Mouse (Mus musculus): ENCODE results near the gene Zbtb42.
A peak's percentile ranks its signal among the peaks of the same experiment; 100 is the strongest.

Zbtb42 gene

GRCm38 (mm10) chr12:112661851-112662250 is 16.8 kb upstream of the Zbtb42 start:
- no peak for DNase-seq

- no peak for DNase-seq
Measured at GRCm38 (mm10) chr12:112663303-112663702, 15.3 kb upstream of the Zbtb42 start.

- no peak for DNase-seq
Measured at GRCm38 (mm10) chr12:112663716-112664115, 14.9 kb upstream of the Zbtb42 start.

- no peak for DNase-seq
Measured at GRCm38 (mm10) chr12:112664124-112664523, 14.5 kb upstream of the Zbtb42 start.

GRCm38 (mm10) chr12:112664656-112665055 is 14.0 kb upstream of the Zbtb42 start:
- no peak for DNase-seq

DNA sequence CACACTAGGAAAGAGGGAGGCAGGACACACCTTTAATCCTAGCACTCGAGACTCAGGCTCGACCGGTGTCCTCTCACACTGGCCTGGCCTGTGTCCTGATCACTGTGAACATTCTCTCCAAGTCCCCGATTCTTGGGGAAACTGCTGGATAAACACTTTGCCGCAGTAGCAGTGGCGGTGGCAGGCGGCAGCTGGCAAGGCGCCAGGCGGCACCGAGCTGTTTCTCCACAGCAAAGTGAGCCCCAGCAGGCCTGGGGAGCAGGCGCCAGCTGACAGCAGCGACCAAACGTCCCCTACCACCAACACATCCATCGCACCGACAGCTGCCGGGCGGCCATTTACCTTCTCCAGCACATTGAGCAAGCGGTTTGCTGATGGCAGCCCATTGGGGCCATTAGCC is 13.2 kb upstream of the Zbtb42 start:
- DNase-seq: peak; percentile 57 to 65

DNA sequence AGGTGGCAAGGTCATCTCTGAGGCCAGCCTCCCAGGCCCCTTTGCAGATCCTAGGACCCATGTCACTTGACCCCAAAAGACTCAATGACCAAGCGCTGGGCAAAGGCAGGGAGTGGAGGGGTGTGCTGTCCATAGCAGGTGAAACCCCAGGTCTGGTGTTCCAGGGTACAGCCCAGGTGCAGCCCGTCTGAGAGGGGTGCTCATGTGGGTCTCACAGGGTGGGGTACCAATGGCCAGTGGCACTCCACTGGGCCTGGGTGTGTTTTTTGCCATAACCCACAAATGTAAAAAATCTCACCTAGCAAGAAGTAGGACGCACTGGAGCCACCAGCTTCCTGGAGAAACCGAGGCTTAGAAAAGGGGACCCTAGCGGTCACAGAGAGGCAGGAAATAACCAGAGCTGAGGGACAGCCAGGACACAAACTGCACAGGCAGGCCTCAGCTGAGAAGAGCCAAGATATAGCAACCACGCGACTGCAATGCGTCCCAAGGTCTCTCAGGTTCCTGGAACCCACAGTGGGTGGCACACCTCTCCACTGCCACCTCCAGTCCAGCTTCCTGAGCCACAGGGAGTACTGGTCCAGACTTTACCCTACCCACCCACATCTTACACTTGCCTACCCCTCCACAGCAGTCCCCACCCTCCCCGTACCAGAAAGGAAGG is 12.6 kb upstream of the Zbtb42 start:
- DNase-seq: no peak

GRCm38 (mm10) chr12:112667619-112668297 is 10.9 kb upstream of the Zbtb42 start:
- DNase-seq: no peak

GRCm38 (mm10) chr12:112670718-112671393 is 7.8 kb upstream of the Zbtb42 start:
- DNase-seq: no peak

- DNase-seq: no peak
Measured at GRCm38 (mm10) chr12:112671891-112672290, 6.7 kb upstream of the Zbtb42 start.

DNA sequence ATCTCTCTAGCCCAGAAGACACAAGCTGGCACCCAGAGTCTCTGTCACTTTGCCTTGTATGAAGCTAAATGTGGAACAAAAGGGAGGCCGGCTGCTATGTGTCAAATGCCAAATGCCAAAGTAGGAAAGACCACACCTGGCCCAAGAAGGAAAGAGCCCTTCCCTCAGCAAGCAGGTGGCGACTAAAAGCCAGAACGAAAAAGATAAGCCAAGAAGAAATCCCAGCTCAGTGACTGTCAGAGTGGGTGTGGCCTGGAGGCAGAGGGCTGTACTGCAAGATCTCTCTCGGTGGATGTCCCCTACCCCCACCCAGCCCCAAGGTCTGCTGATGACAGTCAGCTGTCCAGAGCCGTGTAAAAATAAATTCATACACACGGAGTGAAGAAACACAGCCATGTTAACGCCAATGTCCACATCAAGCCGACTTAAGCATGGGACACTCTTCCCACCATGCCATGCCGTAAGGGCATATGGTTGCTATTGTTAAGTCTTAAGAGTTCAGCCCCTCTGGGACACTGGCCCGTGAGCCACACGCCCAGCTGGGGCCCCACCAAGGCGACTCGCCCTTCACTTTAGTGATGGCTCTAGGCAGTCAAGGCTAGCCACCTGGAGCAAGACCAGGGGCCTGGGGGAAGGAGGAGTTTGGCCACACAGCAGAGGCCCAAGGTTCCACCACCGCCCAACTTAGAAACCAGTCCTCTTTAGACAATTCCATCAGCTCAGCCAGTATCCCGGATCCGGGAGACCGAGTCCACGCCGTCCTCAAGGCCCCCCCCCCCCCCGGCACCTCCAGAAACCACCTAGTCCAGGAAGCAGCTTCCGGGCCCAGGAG is 5.7 kb upstream of the Zbtb42 start:
- no peak for DNase-seq

DNA sequence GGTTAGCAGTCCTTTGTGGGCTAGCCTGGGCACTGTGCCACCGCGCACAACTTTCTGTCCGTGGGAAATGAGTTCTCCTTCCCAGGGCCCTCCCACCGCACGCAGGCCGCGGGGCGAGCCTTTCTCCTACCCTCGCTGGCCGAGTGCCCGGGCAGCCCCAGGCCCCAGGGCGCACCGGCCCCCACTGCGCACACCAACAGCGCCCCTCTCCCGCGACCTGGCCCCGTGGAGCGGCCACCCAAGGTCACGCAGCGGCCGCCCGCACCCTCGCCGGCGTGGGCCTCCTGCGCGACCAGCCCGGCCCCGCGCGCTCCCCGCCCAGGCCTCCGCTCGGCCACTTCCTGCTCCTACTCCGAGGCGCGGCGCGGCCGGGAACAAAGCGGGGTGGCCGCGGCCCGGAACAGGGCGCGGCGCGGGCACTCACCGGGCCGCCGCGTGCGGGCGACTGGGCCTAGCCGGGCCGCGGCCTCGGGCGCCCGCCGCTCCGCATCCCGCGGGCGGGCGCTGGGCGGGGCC is 5.0 kb upstream of the Zbtb42 start:
- peak; percentile 49 to 58 for DNase-seq

GRCm38 (mm10) chr12:112674132-112675011 is 4.3 kb upstream of the Zbtb42 start, which contains the start of gene Akt1:
Gene Akt1 (minus strand): TSS chr12:112674884.
- DNase-seq: peak; percentile 61 to 65

DNA sequence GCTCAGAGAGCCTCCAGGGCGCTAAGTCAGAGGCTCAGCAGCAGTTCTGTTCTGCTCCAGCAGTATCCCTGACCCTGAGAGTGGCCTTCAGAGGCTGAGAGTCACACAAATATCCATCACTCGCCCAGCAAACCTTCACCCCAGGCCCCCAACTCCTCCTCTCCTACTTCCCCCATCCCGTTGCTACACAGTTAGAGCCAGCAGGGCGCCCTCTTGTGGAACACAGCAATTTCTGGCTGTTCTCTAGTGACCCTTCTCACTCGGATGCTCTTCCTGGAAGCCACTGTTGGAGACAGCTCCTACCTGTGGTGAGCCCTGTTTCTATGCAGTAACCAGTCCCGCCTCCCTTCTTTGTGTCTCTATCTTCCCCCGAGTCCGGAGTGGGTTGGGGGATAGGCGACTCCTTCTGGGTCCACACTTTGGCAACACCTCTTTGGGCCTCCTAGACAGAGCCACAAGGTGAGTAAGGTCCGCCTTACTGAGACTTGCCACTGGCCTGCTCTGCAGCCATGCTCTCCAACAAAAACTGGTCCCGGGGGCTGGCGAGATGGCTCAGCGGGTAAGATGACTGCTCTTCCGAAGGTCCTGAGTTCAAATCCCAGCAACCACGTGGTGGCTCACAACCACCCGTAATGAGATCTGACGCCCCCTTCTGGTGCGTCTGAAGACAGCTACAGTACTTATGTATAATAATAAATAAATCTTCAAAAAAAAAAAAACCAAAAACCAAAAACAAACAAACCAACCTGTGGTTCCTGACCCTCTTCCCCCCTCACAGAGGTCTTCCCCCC is 3.2 kb upstream of the Zbtb42 start:
- peak; percentile 85 for DNase-seq

GRCm38 (mm10) chr12:112677076-112677475 is 1.6 kb upstream of the Zbtb42 start:
- no peak for DNase-seq

- no peak for DNase-seq
Measured at GRCm38 (mm10) chr12:112677943-112678554, 579 bp upstream of the Zbtb42 start.

DNA sequence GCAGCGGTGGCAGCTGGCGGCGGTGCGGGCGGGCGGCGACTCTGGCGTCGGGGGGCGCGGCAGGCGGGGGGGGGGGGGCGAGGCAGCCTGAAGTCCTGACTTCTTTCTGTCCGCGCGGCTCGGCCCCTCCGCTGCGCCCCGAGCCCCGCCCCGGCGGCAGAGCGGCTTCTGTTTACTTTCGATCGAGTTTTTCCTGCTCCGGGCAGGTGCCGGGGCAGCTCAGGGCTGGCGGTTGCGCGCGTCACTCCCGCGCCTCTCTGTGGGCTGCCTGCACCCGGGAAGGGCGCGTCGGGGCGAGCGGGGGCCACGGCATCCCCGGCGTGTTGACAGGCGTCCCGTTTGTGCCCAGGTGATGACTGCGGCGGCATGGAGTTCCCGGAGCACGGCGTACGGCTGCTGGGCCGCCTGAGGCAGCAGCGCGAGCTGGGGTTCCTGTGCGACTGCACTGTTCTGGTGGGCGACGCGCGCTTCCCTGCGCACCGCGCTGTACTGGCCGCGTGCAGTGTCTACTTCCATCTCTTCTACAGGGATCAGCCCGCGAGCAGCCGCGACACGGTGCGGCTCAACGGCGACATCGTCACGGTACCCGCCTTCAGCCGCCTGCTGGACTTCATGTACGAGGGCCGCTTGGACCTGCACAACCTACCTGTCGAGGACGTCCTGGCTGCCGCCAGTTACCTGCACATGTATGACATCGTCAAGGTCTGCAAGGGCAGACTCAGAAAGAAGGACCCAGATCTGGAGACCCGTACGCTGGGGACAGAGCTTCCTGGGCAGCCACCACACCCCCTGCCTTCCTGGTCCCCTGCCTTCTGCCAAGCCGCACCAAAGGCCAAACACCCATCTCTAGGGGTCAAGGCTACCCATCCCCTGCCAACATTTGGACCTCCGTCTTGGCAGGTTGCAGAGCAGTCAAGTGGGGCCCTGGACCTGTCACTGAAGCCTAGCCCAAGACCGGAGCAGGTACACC is 684 bp downstream of the Zbtb42 start:
- no peak for DNase-seq

GRCm38 (mm10) chr12:112683351-112683750 is 4.7 kb downstream of the Zbtb42 start:
- DNase-seq: no peak

DNA sequence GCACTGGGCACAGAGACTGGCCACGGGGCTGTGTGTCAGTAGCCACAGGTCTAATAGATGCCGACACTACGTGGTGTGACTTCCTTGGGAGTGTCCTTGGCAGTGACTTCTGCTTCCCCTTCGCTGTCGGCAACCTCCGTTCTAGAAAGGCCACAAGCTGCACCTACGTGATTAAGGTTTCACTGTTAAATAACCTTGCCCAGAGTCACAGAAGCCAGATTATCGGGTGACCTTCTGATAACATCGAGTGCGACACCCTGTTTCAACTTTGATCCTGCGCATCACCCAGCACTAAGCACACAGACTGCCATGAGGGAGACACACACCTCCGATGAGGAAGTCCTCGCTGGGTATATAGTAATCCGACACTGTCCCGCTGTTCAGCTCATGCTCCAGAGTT is 9.8 kb downstream of the Zbtb42 start:
- no peak for DNase-seq
